Mouse (Mus musculus) brain, embryonic 18.5 days (tissue): ENCODE measurements around the gene Car12.

Experiments
- DNase-seq: peaks from one replicate; pipeline ENCODE4 v3.0.0-alpha.2; 2012; ENCODE audit warnings: low read depth, low spot score

The Car12 gene

DNA sequence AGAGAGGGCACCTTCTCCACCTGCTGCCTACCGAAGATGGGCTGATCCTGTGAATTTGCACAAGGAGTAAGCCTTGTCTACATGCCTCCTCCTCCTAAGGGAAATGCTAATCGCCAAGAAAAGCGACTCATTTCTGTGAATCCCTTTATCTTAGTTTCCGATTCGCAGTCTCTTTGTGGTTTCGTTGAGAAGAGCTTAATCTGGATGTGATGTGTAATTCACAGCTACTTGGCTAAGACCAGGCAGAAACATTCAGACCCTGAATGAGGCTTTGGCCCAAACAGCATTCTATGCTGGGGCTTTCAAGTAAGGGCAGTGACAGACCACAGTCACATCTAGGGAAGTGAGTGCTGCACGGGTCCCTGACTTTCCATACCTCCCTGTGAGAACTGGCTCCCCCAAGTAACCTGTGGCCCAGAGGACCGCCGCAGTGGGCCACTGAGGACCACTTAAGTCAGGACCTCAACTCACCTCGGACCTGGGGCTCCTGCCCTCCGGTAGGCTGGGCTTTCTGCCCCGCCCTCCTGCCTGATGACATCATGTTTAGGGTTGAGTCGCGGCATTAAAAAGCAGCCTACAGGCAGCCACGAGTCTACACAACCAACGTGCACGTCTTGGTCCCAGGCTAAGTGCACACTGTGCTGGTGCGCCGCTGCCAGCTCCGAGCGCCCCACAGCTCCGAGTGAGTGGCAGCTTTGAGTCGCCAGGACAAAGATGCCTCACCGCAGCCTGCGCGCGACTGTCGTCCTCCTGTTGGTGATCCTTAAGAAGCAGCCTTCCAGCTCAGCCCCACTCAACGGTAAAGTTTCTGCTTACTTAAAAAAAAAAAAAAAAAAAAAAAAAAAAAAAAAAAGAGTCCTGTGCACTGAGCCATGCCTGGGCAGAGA lies at the start of gene Car12:
Gene Car12 (plus strand): TSS at position 552 of the 887 bp plus-strand sequence.
- DNase-seq = no peak

DNA sequence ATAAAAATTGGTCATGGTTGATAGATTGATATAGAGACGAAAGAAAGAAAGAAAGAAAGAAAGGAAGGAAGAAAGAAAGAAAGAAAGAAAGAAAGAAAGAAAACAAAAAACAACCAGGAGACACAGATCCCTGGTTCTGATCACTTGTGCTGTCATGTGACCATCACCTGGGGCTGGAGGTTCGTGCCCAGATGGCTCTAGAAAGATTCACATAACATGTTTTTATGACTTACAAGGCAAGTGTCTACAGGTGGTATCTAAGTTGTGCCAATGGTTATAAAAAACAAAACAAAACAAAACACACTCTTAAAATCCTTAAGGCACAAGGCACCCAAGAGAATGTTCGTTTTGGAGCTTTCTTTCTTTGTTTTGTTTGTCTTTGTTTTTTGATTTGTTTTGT lies 49.7 kb upstream of the Car12 start:
- DNase-seq = no peak

GRCm38 (mm10) chr9:66664561-66664960 lies 48.9 kb upstream of the Car12 start:
- no peak for DNase-seq

GRCm38 (mm10) chr9:66666153-66666552 lies 47.3 kb upstream of the Car12 start:
- no peak for DNase-seq

GRCm38 (mm10) chr9:66667046-66667445 lies 46.4 kb upstream of the Car12 start:
- DNase-seq = no peak

DNA sequence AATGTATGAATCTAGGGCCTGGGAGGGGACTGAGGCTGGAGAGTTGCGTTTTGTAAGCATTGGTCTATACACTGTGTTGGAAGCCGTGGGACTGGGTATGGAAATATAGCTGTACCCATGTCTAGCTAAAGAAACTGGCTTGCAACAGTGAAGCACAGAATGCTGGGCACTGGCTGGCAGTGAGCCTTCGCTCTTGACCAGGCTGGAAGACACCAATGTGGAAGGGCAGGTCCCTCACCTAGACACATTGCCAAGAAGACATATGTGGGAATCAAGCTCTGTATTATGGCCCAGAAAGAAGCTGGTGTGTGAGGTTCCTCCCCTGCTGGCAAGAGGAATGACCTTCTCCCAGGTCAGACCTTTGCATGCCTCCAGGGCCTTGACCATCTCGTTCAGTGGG lies 45.6 kb upstream of the Car12 start:
- DNase-seq = no peak

DNA sequence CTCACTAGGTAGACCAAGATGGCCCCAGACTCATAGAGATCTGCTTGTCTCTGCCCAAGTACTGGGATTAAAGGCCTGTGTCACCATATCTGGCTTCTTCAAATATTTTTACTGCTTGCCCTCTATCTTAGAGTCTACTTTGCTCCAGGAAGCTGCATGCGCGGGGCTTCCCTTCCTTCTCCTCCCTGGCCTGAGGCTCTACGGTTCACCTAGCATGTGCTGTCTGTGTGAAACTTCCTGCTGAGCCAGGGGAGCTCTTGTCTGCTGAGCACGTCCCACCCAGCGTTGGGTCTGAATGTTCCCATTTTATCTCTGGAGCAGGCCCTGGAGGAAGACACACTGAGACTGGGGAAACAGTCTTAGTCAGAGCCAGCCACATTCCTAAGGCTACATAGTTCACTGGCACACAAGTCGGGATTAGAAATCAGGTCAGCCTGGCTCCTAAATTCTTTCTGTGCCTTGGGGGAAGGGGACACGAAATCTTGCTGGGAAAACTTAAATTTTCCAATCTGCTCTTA lies 43.9 kb upstream of the Car12 start:
- DNase-seq = no peak

GRCm38 (mm10) chr9:66673771-66674170 lies 39.7 kb upstream of the Car12 start:
- no peak for DNase-seq

GRCm38 (mm10) chr9:66675566-66675965 lies 37.9 kb upstream of the Car12 start:
- DNase-seq = no peak

GRCm38 (mm10) chr9:66680102-66680501 lies 33.4 kb upstream of the Car12 start:
- DNase-seq = no peak

DNA sequence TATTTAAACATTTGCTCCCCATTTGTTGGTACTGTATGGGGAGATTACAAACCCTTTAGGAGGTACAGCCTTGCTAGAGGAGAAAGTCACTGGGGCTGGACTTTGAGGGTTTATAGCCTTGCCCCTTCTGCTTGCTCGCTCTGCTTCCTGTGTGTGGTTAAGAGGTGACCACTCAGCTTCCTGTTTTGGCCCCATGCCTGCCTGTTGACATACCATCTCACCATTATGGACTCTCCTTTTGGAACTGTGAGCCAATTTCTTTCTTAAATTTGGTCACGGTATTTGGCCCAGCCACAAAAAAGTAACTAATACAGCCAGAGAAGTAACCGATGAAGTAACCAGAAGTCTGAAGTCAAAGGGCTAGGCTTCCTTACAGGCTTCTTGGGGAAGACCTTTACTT lies 30.7 kb upstream of the Car12 start:
- no peak for DNase-seq

- DNase-seq = no peak
These were observed 27.8 kb upstream of the Car12 start for GRCm38 (mm10) chr9:66685730-66686129.

DNA sequence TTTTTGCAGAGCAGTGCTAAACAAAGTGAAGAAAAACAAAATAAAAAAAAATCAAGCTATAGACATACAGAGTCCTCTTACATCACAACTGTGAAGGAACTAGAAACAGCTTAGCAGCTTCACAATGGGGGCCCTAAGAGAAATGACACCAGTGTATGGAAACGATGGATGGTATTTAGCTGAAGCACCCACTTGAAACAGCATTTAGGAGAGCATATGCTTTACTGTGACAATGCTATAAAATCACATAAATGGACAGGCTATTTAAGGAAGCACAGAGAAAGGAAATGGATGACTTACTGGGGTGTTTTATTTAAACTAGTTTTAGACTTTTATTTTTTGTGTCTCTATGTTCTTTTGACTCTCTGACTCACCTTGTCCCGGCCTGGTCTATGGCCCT lies 25.8 kb upstream of the Car12 start:
- no peak for DNase-seq

DNA sequence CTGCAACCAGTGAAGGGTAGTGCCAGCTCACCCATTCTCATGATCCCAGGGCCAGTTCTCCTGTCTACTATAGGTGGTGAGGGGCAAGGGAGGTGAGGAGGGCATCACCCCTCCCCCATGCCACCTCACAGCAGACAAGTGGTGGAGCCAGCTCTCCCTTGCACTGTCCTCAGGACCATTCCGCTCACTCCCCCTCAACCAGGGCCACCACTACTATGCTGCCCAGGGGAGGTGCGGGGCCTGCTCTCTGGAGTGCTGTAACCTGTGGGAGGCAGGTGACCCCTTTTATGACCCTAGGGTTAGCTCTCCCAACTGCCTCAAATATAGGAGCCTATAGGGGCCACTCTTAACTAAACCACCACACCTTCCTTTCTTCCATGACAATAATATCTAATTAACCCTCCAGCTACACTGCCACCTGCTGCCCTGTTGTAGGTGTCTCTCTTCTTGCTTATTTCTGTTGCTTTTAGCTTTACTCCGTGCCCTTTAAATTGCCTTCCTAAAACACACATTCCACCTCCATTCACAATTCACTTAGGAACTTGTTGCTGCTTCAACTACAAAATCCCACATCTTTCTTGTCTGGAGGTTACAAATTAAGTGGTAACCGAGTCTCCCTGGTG lies 21.7 kb upstream of the Car12 start:
- DNase-seq = no peak

DNA sequence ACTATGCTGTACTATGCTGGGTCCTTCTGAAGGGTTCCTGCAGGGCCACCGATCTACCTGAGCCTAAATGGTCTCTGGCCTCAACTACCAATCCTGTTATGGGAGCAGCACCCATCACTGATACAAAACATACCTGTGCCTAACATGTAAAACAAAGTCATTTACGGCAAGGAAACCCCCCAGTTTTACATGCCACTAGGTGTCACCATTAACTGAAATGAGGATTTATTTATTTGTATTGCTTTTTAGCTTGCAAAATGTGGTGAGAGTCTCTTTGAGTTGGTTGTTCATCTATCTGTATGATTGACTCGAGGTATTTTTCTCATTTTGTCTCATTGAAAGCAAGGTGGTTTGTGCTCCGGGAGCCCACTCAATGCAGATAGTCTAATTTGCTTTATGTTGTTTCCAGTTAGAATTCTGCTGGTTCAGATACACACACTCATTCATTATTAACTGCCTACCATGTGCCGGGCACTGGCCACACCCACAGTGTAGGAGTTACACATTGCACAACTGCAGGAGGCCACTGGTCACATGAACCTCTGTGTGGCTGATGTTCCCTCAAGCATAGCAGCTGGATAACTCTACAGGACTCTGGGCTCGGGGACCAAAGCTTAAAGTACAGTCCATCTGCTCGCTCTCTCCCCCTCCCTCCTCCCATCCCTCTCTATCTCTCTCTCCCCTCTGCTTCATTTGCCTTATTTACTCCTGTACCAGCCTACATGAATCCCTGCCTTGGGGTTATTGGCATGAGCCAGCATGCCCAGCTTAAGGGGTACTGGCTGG lies 15.9 kb upstream of the Car12 start:
- DNase-seq = no peak

- DNase-seq = no peak
These were observed 13.7 kb upstream of the Car12 start for GRCm38 (mm10) chr9:66699748-66700147.

DNA sequence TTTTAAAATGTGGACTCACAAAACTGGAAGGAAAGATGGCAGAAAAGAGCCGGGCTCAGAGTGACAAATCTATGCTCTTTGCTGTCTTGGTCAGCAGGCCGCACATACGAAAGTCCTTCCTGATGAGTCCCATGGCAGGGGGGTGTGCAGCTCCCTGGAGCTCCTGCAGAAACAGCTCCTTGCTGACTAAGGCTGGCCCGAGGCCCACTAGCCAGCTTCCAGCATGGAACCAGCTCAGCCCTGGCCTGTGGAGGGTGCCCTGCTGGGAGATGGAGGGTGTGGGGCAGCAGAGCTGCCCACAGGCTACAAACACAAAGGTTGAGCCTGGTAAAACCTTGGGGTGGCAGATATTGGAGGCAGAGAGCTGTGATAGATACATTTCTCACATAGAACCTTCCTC lies 10.5 kb upstream of the Car12 start:
- no peak for DNase-seq

DNA sequence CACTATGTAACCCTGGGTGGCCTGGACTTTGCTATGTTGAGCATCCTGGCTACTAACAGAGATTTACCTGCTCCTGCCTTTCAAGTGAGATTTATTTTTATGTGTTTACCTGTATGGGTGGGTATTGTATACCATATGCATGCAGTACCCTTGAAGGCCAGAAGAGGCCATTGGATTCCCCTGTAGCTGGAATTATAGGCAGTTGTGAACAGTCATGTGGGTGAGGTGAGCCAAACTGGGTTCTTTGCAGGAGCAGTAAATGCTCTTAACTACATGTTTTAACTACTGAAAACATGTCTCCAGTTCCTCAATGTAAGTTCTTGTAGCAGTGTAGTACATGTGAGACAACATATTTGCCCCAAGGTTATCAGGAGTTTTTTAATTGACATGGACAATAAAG lies 8.1 kb upstream of the Car12 start:
- no peak for DNase-seq

DNA sequence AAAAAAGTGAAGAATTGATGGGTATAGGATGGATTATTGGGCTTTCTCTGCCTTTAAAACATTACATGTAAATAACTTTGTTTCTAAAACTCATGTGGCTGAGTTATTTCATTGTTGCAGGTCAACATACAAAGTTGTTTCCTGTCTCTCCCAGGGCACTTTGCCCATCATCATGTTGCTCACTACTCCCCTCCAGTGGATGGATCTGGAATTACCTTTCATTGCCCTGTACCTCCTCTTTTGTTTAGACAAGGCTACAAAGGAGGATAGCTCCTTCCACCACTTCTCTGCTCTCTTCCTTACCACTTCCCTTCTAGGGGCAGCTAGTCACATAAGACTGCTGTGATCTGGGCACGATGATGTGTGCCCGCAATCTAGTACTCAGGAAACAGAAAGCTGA lies 7.7 kb upstream of the Car12 start:
- DNase-seq = no peak

- peak; percentile 60 for DNase-seq
These were observed 5.3 kb upstream of the Car12 start for GRCm38 (mm10) chr9:66708054-66708772.

DNA sequence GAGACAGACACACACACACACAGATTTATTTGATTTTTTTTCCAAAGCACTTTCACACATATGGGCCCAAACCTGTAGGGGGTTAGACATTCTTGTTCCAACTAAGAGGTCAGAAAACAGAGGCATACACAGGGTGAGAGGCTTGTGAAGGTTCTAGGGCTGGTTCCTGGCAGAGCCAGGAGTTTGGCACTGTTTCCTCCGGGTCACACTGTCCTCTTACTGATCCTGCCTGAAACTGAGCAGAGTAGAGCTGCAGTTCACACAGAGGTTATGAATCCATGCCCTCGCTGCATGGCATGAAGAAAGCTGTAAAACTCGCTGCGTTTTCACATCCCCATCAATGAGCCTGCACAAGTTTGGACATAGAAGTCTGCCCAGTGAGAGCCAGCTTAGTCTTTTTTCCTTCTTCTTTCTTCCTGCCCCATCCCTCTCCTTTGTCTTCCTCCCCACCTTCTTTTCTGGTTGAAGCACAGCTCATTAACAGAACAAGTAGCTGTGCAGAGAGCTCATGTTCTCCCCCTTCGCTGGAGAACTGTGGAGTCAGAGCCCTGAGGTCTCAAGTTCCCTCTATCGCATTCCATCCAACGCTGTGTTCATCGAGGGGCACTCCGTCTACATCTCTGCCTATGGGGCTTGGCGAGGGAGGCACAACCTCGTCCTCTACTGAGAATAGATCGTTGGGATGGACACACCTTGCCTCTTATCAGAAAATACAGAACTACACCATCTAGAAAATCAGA lies 4.5 kb upstream of the Car12 start:
- no peak for DNase-seq
